Mouse (Mus musculus) lung, postnatal 0 days (tissue): ENCODE results near the gene Mss51.

Experiments
- CTCF ChIP-seq: IDR thresholded peaks from 2 replicates; pipeline ENCODE4 v1.5.1; 2016; ENCODE audit warnings: antibody characterized with exemption, mild to moderate bottlenecking
- EP300 ChIP-seq: IDR thresholded peaks from 2 replicates; pipeline ENCODE4 v1.6.1; 2016; ENCODE audit warnings: antibody characterized with exemption, mild to moderate bottlenecking, control low read depth

GRCm38 (mm10) chr14:20499982-20500381, 3.3 kb upstream of the Mss51 start:
- no peak for TF ChIP-seq CTCF
- TF ChIP-seq EP300 = no peak
